In the genomic region with DNA sequence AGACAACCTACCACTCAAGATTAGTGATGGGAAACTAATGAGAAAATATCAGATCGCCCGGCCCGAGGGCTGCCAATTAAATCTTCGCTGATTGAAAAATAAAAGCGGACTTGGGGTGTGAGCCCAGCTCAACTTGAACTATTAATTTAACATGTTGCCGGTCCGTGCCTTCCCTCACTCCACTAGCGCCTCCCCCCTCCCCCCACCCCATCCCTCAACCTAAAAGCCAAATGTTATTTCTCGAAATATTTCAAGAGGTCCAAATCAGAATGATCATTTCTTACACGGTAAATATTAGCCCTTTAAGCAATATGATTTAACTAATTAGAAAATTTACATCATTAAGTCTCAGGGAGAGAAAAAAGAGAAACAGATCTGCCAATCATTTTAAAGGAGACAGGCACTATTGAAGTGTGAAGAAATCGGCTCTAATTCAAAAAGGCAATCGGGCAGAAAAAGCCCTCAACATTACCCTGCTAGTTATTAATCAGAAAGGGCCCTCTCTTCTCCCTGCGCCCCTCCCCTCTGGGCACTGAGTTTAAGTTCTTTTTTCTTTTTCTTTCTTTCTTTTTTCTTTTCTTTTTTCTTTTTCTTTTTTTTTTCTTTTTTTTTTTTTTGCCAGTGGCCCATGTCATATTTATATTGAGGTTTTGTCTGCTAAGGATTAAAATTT, we compare ENCODE assay signal across 7 mouse cellular contexts.
DNase-seq lines count a peak whose midpoint lies in the region; ATAC-seq and TF ChIP-seq lines count a peak whose summit lies in the region.

No protein-coding gene starts in this region.

- no peak for DNase-seq in lung, postnatal 0 days (ENCODE audit: low spot score)
- no peak for DNase-seq in lung, adult 2 months
- DNase-seq in liver, embryonic 13.5 days = no peak
- no peak for DNase-seq in adrenal gland, adult 8-10 months
- no peak for DNase-seq in natural killer cell, adult 2 months (ENCODE audit: low spot score in 2 of 2)
- DNase-seq in Muller cell, postnatal 12 days (ENCODE audit: inconsistent ontology term) = no peak

- H3K36me3 ChIP-seq in lung, postnatal 0 days (ENCODE audit: insufficient read depth, low read length) = no peaks in the 10 kb centered on the region
- H3K36me3 ChIP-seq in forebrain, embryonic 15.5 days = no peaks in the 10 kb centered on the region
- H3K36me3 ChIP-seq in liver, embryonic 13.5 days = no peaks in the 10 kb centered on the region

- peak overlapping the region; percentile 48 for H3K4me2 ChIP-seq in lung, postnatal 0 days (replicated peaks; ENCODE audit: low read depth, low read length)
- peak overlapping the region; percentile 63 for H3K4me2 ChIP-seq in forebrain, embryonic 15.5 days (replicated peaks)
- peak overlapping the region; percentile 38 for H3K4me2 ChIP-seq in liver, embryonic 13.5 days

- H3K9me3 ChIP-seq in lung, postnatal 0 days (ENCODE audit: low read length) = no peaks in the 10 kb centered on the region
- H3K9me3 ChIP-seq in forebrain, embryonic 15.5 days = no peaks in the 10 kb centered on the region
- no peaks in the 10 kb centered on the region for H3K9me3 ChIP-seq in liver, embryonic 13.5 days (replicated peaks)

- peaks cover 49% of the 10 kb centered on the region for H3K27me3 ChIP-seq in lung, postnatal 0 days (replicated peaks; ENCODE audit: insufficient read depth, low read length)
- peaks cover 6% of the 10 kb centered on the region; the same call in 1 of the 2 replicates for H3K27me3 ChIP-seq in forebrain, embryonic 15.5 days
- H3K27me3 ChIP-seq in liver, embryonic 13.5 days = peaks cover 96% of the 10 kb centered on the region

- H3K4me3 ChIP-seq in lung, postnatal 0 days (ENCODE audit: low read depth, low read length) = peak overlapping the region; percentile 12
- no peak overlapping the region for H3K4me3 ChIP-seq in lung, adult 2 months (replicated peaks; ENCODE audit: extremely low read depth, low read depth, low read length)
- peak overlapping the region; percentile 31 for H3K4me3 ChIP-seq in forebrain, embryonic 15.5 days
- H3K4me3 ChIP-seq in liver, embryonic 13.5 days (replicated peaks) = no peak overlapping the region; the same call in 1 of the 2 replicates

- WGBS in lung, postnatal 0 days = 10% methylated on average over 13 of the region's 13 CpGs
- 15% methylated on average over 13 of the region's 13 CpGs for WGBS in lung, adult 2 months
- under 1% methylated on average over 13 of the region's 13 CpGs for WGBS in forebrain, embryonic 15.5 days
- 7% methylated on average over 13 of the region's 13 CpGs for WGBS in liver, embryonic 13.5 days (ENCODE audit: insufficient replicate concordance)

- no peak for ATAC-seq in lung, postnatal 0 days
- ATAC-seq in forebrain, embryonic 15.5 days (replicated peaks) = peak; percentile 23
- no peak for ATAC-seq in liver, embryonic 13.5 days (ENCODE audit: low read depth)

- no peak for TF ChIP-seq EP300 in lung, postnatal 0 days (IDR thresholded peaks at IDR 0.05)

- peaks cover 4% of the 10 kb centered on the region; the same call in 1 of the 2 replicates for H3K4me1 ChIP-seq in lung, postnatal 0 days (ENCODE audit: insufficient read depth, low read depth, low read length)
- H3K4me1 ChIP-seq in lung, adult 2 months (ENCODE audit: control insufficient read depth, insufficient read depth, low read length) = peaks cover 2% of the 10 kb centered on the region; the same call in 1 of the 2 replicates
- H3K4me1 ChIP-seq in forebrain, embryonic 15.5 days = peaks cover 77% of the 10 kb centered on the region
- peaks cover 7% of the 10 kb centered on the region; the same call in 1 of the 2 replicates for H3K4me1 ChIP-seq in liver, embryonic 13.5 days (replicated peaks)

- no peak for TF ChIP-seq POLR2A in lung, adult 2 months (IDR thresholded peaks at IDR 0.05; ENCODE audit: borderline replicate concordance, extremely low read depth, low read depth, low read length)

- TF ChIP-seq CTCF in lung, postnatal 0 days (IDR thresholded peaks at IDR 0.05) = no peak
- no peak for TF ChIP-seq CTCF in lung, adult 2 months (IDR thresholded peaks at IDR 0.05; ENCODE audit: insufficient read depth, low read length)

- H3K9ac ChIP-seq in lung, postnatal 0 days (replicated peaks; ENCODE audit: low read depth) = no peak overlapping the region
- 0 out of 2 replicates have a peak overlapping the region, but pooled peaks have one; percentile 37 for H3K9ac ChIP-seq in forebrain, embryonic 15.5 days (replicated peaks)
- H3K9ac ChIP-seq in liver, embryonic 13.5 days = no peak overlapping the region

- H3K27ac ChIP-seq in lung, postnatal 0 days (ENCODE audit: low read length) = no peak overlapping the region
- peak overlapping the region; percentile 93 for H3K27ac ChIP-seq in forebrain, embryonic 15.5 days (replicated peaks)
- H3K27ac ChIP-seq in liver, embryonic 13.5 days = no peak overlapping the region

Comparison
In these comparisons a context has a peak if more than half of its experiments do, and no peak if none do; other contexts are left out.
1. H3K4me3 ChIP-seq: peak in lung, postnatal 0 days (single experiment) and forebrain, embryonic 15.5 days (single experiment); none in lung, adult 2 months (single experiment) and liver, embryonic 13.5 days (single experiment).
2. Peak in every context shown above with its lines, with median percentiles within 50 percentile points of each other: H3K4me2 ChIP-seq.